Mouse (Mus musculus): ENCODE results near the gene Pdhb. TPM values are rescaled to one million over a fixed set of nuclear protein-coding genes. Genes with fewer than 3 reads are reported as not detected.

The Pdhb gene
- polyA plus RNA-seq, 1 experiment from 2014 or later: 166 TPM

DNA sequence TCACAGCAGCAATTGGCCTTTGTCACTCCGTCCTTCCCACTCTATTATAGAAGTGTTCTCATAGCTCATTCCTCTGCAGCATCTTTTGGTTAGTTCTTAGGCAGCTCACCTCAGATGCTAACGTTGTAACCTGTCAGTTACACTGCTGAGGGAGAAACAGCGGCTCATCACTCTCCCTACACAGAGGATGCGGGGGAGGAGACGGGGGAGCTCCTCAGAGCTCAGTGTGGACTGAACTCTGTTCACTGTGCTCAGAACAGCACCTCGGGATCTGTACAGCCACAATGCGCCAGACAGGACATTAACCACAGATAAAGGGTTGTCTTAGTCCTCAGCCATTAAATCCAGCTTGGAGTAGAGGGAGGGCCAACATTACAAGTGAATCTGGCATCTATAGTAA is 8.4 kb downstream of the Pdhb start:
- no peak for DNase-seq
- ATAC-seq (ENCODE audit: insufficient read depth): no peak
- H3K27ac ChIP-seq (ENCODE audit: low read depth): no peak overlapping the region
- no peak overlapping the region for H3K9ac ChIP-seq
- no peaks in the 10 kb centered on the region for H3K27me3 ChIP-seq (ENCODE audit: insufficient read depth, low read length)
- H3K4me3 ChIP-seq (ENCODE audit: low read depth, low read length): no peak overlapping the region
- no peaks in the 10 kb centered on the region for H3K4me1 ChIP-seq (ENCODE audit: insufficient read depth)
- no peak overlapping the region for H3K4me2 ChIP-seq
- 72% methylated on average over 7 of the region's 7 CpGs for WGBS
- H3K9me3 ChIP-seq (ENCODE audit: low read depth, low read length): no peaks in the 10 kb centered on the region
- no peak for TF ChIP-seq CTCF (IDR thresholded peaks at IDR 0.05; ENCODE audit: low read depth)
- H3K36me3 ChIP-seq (ENCODE audit: insufficient read depth): peaks cover 78% of the 10 kb centered on the region

- DNase-seq (no peak), ATAC-seq (ENCODE audit: insufficient read depth) (no peak)
- H3K36me3 ChIP-seq (ENCODE audit: insufficient read depth): peaks cover 52% of the 10 kb centered on the region
These were observed 11.0 kb downstream of the Pdhb start for GRCm38 (mm10) chr14:8161777-8162176.

GRCm38 (mm10) chr14:8159141-8159540 is 13.7 kb downstream of the Pdhb start:
- H3K27me3 ChIP-seq (ENCODE audit: insufficient read depth, low read length): no peaks in the 10 kb centered on the region
- H3K9ac ChIP-seq: no peak overlapping the region
- no peak for ATAC-seq (ENCODE audit: insufficient read depth)
- no peak for TF ChIP-seq CTCF (IDR thresholded peaks at IDR 0.05; ENCODE audit: low read depth)
- H3K36me3 ChIP-seq (ENCODE audit: insufficient read depth): peaks cover 33% of the 10 kb centered on the region
- DNase-seq: no peak
- H3K4me3 ChIP-seq (ENCODE audit: low read depth, low read length): no peak overlapping the region
- H3K9me3 ChIP-seq (ENCODE audit: low read depth, low read length): no peaks in the 10 kb centered on the region
- 72% methylated on average over 3 of the region's 3 CpGs for WGBS
- H3K4me2 ChIP-seq: no peak overlapping the region
- no peaks in the 10 kb centered on the region for H3K4me1 ChIP-seq (ENCODE audit: insufficient read depth)
- no peak overlapping the region for H3K27ac ChIP-seq (ENCODE audit: low read depth)

More at GRCm38 (mm10) chr14:8161777-8162176, 11.0 kb downstream of the Pdhb start:
- H3K27me3 ChIP-seq (ENCODE audit: insufficient read depth, low read length): no peaks in the 10 kb centered on the region
- no peak overlapping the region for H3K27ac ChIP-seq (ENCODE audit: low read depth)
- no peaks in the 10 kb centered on the region for H3K9me3 ChIP-seq (ENCODE audit: low read depth, low read length)
- TF ChIP-seq CTCF (IDR thresholded peaks at IDR 0.05; ENCODE audit: low read depth): peak; percentile 40
- no peaks in the 10 kb centered on the region for H3K4me1 ChIP-seq (ENCODE audit: insufficient read depth)
- H3K4me2 ChIP-seq: no peak overlapping the region
- WGBS: 88% methylated on average over 2 of the region's 2 CpGs
- H3K9ac ChIP-seq: no peak overlapping the region
- H3K4me3 ChIP-seq (ENCODE audit: low read depth, low read length): no peak overlapping the region

DNA sequence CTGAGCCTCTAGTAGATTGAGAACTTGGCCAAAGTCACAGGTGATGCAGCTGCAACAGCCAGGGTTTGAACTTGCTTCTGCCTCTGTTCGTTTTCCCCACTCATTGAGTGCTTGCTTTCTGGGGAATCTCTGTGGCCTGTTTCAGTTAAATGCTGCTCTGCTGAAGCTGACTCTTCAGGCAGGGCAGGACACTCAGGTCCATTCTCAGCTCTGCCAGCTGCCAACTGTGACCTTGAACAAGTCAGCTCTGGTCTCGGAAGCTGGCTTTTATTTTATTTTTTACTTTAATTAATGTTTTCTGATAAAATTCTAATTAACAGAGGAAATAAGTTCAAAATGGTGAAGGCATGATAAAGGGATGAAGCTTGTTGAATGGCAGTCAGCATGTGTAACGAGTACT is 14.1 kb downstream of the Pdhb start:
- no peaks in the 10 kb centered on the region for H3K9me3 ChIP-seq (ENCODE audit: low read depth, low read length)
- TF ChIP-seq CTCF (IDR thresholded peaks at IDR 0.05; ENCODE audit: low read depth): no peak
- no peak for ATAC-seq (ENCODE audit: insufficient read depth)
- peaks cover 29% of the 10 kb centered on the region for H3K36me3 ChIP-seq (ENCODE audit: insufficient read depth)
- H3K27me3 ChIP-seq (ENCODE audit: insufficient read depth, low read length): no peaks in the 10 kb centered on the region
- DNase-seq: no peak
- no peaks in the 10 kb centered on the region for H3K4me1 ChIP-seq (ENCODE audit: insufficient read depth)
- no peak overlapping the region for H3K27ac ChIP-seq (ENCODE audit: low read depth)
- no peak overlapping the region for H3K4me2 ChIP-seq
- no peak overlapping the region for H3K9ac ChIP-seq
- H3K4me3 ChIP-seq (ENCODE audit: low read depth, low read length): no peak overlapping the region
- WGBS: 81% methylated on average over 3 of the region's 3 CpGs

- no peak for ATAC-seq (ENCODE audit: insufficient read depth)
- Histone ChIP-seq H3K9me3 (ENCODE audit: low read depth, low read length) (no peaks in the 10 kb centered on the region), H3K27ac (ENCODE audit: low read depth) (no peak overlapping the region), H3K4me2 (no peak overlapping the region), H3K9ac (no peak overlapping the region), H3K36me3 (ENCODE audit: insufficient read depth) (peaks cover 17% of the 10 kb centered on the region), H3K4me3 (ENCODE audit: low read depth, low read length) (no peak overlapping the region), H3K27me3 (ENCODE audit: insufficient read depth, low read length) (no peaks in the 10 kb centered on the region), H3K4me1 (ENCODE audit: insufficient read depth) (no peaks in the 10 kb centered on the region)
- 23% methylated on average over 3 of the region's 3 CpGs for WGBS
- peak; percentile 52 for TF ChIP-seq CTCF (IDR thresholded peaks at IDR 0.05; ENCODE audit: low read depth)
- peak; percentile 50 for DNase-seq
These were observed 15.9 kb downstream of the Pdhb start for GRCm38 (mm10) chr14:8156947-8157346.

GRCm38 (mm10) chr14:8154072-8154471 is 18.8 kb downstream of the Pdhb start:
- no peaks in the 10 kb centered on the region for H3K27me3 ChIP-seq (ENCODE audit: insufficient read depth, low read length)
- DNase-seq: no peak
- 75% methylated on average over 3 of the region's 3 CpGs for WGBS
- TF ChIP-seq CTCF (IDR thresholded peaks at IDR 0.05; ENCODE audit: low read depth): no peak
- no peak overlapping the region for H3K9ac ChIP-seq
- no peaks in the 10 kb centered on the region for H3K9me3 ChIP-seq (ENCODE audit: low read depth, low read length)
- no peak overlapping the region for H3K27ac ChIP-seq (ENCODE audit: low read depth)
- no peak overlapping the region for H3K4me3 ChIP-seq (ENCODE audit: low read depth, low read length)
- H3K4me2 ChIP-seq: no peak overlapping the region
- no peak for ATAC-seq (ENCODE audit: insufficient read depth)
- H3K4me1 ChIP-seq (ENCODE audit: insufficient read depth): no peaks in the 10 kb centered on the region
- 0 out of 2 replicates have a peak, but pooled peaks cover 7% of the 10 kb centered on the region for H3K36me3 ChIP-seq (ENCODE audit: insufficient read depth)

DNA sequence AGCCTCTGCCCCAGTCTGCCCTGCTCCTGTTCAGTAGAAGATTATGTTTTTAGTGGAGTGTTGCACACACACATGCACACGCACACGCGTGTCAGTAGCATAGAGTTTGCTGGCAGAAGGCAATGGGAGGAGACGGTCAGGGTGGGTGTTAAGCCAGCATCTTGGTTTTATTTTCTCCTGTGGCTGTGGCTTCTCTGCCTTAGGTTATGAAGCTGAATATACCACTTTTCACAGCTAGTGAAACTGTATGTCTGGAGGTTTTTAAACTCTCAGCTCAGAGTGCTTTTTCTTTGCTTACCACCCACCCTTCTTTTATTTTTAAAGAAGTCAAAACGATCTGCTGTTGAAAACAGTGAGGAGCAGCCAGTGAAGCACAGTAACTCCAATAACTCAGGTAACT is 21.1 kb downstream of the Pdhb start:
- Histone ChIP-seq H3K9me3 (ENCODE audit: low read depth, low read length) (no peaks in the 10 kb centered on the region), H3K4me3 (ENCODE audit: low read depth, low read length) (no peak overlapping the region), H3K4me1 (ENCODE audit: insufficient read depth) (no peaks in the 10 kb centered on the region), H3K27me3 (ENCODE audit: insufficient read depth, low read length) (no peaks in the 10 kb centered on the region), H3K27ac (ENCODE audit: low read depth) (no peak overlapping the region), H3K4me2 (no peak overlapping the region), H3K36me3 (ENCODE audit: insufficient read depth) (0 out of 2 replicates have a peak, but pooled peaks cover 7% of the 10 kb centered on the region), H3K9ac (no peak overlapping the region)
- DNase-seq (no peak), ATAC-seq (ENCODE audit: insufficient read depth) (no peak)
- TF ChIP-seq CTCF (IDR thresholded peaks at IDR 0.05; ENCODE audit: low read depth): no peak
- 91% methylated on average over 5 of the region's 5 CpGs for WGBS

- no peaks in the 10 kb centered on the region for H3K9me3 ChIP-seq (ENCODE audit: low read depth, low read length)
- TF ChIP-seq CTCF (IDR thresholded peaks at IDR 0.05; ENCODE audit: low read depth): no peak
- no peak overlapping the region for H3K27ac ChIP-seq (ENCODE audit: low read depth)
- no peak overlapping the region for H3K9ac ChIP-seq
- H3K4me1 ChIP-seq (ENCODE audit: insufficient read depth): no peaks in the 10 kb centered on the region
- peaks cover 11% of the 10 kb centered on the region; the same call in 1 of the 2 replicates for H3K36me3 ChIP-seq (ENCODE audit: insufficient read depth)
- DNase-seq (no peak), ATAC-seq (ENCODE audit: insufficient read depth) (no peak)
- 83% methylated on average over 8 of the region's 8 CpGs for WGBS
- H3K4me2 ChIP-seq: no peak overlapping the region
- H3K27me3 ChIP-seq (ENCODE audit: insufficient read depth, low read length): no peaks in the 10 kb centered on the region
- H3K4me3 ChIP-seq (ENCODE audit: low read depth, low read length): no peak overlapping the region
These were observed 24.0 kb downstream of the Pdhb start for GRCm38 (mm10) chr14:8148842-8149241.

All from lung, embryonic 14.5 days (tissue).